Mouse (Mus musculus): Measurements from ENCODE around the gene Pld2. TPM values are rescaled to one million over a fixed set of nuclear protein-coding genes. Genes with fewer than 3 reads are reported as not detected.
"Not testable (repeated sequence)": the region's sequence is repeated elsewhere in the genome, so short reads cannot be mapped to it uniquely, and the experiment has no call there.

Pld2 gene
- total RNA-seq, 2 experiments from 2014 or later = 16.2 to 18.9 TPM

- peak; percentile 70 to 80 for DNase-seq (ENCODE audit: extremely low spot score in 1 of 2, low spot score in 1 of 2)
Observed at GRCm38 (mm10) chr11:70525184-70525678, 14.6 kb upstream of the Pld2 start, which contains the start of gene Psmb6. Psmb6 (plus strand) TSS chr11:70525367.

GRCm38 (mm10) chr11:70525726-70526125 is 14.1 kb upstream of the Pld2 start:
- no peak for DNase-seq (ENCODE audit: extremely low spot score in 1 of 2, low spot score in 1 of 2)

- DNase-seq (ENCODE audit: extremely low spot score in 1 of 2, low spot score in 1 of 2) = no peak
Observed at GRCm38 (mm10) chr11:70526211-70526610, 13.7 kb upstream of the Pld2 start.

- no peak for DNase-seq (ENCODE audit: extremely low spot score in 1 of 2, low spot score in 1 of 2)
Observed at GRCm38 (mm10) chr11:70528610-70529009, 11.3 kb upstream of the Pld2 start.

GRCm38 (mm10) chr11:70531065-70531464 is 8.8 kb upstream of the Pld2 start:
- DNase-seq (ENCODE audit: extremely low spot score in 1 of 2, low spot score in 1 of 2) = not testable (repeated sequence)

GRCm38 (mm10) chr11:70532839-70533238 is 7.0 kb upstream of the Pld2 start, which contains the start of gene Gm40193:
Gm40193 (minus strand) TSS chr11:70532939.
- DNase-seq (ENCODE audit: extremely low spot score in 1 of 2, low spot score in 1 of 2) = no peak

GRCm38 (mm10) chr11:70539423-70539822 is 441 bp upstream of the Pld2 start:
- no peak for DNase-seq (ENCODE audit: extremely low spot score in 1 of 2, low spot score in 1 of 2)

- no peak for DNase-seq (ENCODE audit: extremely low spot score in 1 of 2, low spot score in 1 of 2)
Observed at GRCm38 (mm10) chr11:70540928-70541327, 1.1 kb downstream of the Pld2 start.

- DNase-seq (ENCODE audit: extremely low spot score in 1 of 2, low spot score in 1 of 2) = no peak
Observed at GRCm38 (mm10) chr11:70541415-70541814, 1.6 kb downstream of the Pld2 start.

- no peak for DNase-seq (ENCODE audit: extremely low spot score in 1 of 2, low spot score in 1 of 2)
Observed at GRCm38 (mm10) chr11:70544496-70544895, 4.6 kb downstream of the Pld2 start.

- DNase-seq (ENCODE audit: extremely low spot score in 1 of 2, low spot score in 1 of 2) = no peak
Observed at GRCm38 (mm10) chr11:70551526-70551925, 11.7 kb downstream of the Pld2 start.

GRCm38 (mm10) chr11:70553940-70554339 is 14.1 kb downstream of the Pld2 start:
- no peak for DNase-seq (ENCODE audit: extremely low spot score in 1 of 2, low spot score in 1 of 2)

GRCm38 (mm10) chr11:70557545-70557944 is 17.7 kb downstream of the Pld2 start:
- no peak for DNase-seq (ENCODE audit: extremely low spot score in 1 of 2, low spot score in 1 of 2)

GRCm38 (mm10) chr11:70561937-70562286 is 22.0 kb downstream of the Pld2 start:
- DNase-seq (ENCODE audit: extremely low spot score in 1 of 2, low spot score in 1 of 2) = no peak

- peak; percentile 77 to 81 for DNase-seq (ENCODE audit: extremely low spot score in 1 of 2, low spot score in 1 of 2)
Observed at GRCm38 (mm10) chr11:70562287-70562994, 22.6 kb downstream of the Pld2 start, which contains the start of gene Mink1. Mink1 (plus strand) TSS chr11:70562881.

GRCm38 (mm10) chr11:70562995-70563469 is 23.2 kb downstream of the Pld2 start:
- DNase-seq (ENCODE audit: extremely low spot score in 1 of 2, low spot score in 1 of 2) = no peak

- DNase-seq (ENCODE audit: extremely low spot score in 1 of 2, low spot score in 1 of 2) = no peak
Observed at GRCm38 (mm10) chr11:70563470-70564275, 23.8 kb downstream of the Pld2 start.

GRCm38 (mm10) chr11:70564276-70564873 is 24.5 kb downstream of the Pld2 start:
- DNase-seq (ENCODE audit: extremely low spot score in 1 of 2, low spot score in 1 of 2) = no peak

- no peak for DNase-seq (ENCODE audit: extremely low spot score in 1 of 2, low spot score in 1 of 2)
Observed at GRCm38 (mm10) chr11:70566586-70566985, 26.7 kb downstream of the Pld2 start.

- DNase-seq (ENCODE audit: extremely low spot score in 1 of 2, low spot score in 1 of 2) = not testable (repeated sequence)
Observed at GRCm38 (mm10) chr11:70570614-70571013, 30.8 kb downstream of the Pld2 start.

GRCm38 (mm10) chr11:70571641-70572040 is 31.8 kb downstream of the Pld2 start:
- DNase-seq (ENCODE audit: extremely low spot score in 1 of 2, low spot score in 1 of 2) = no peak

Data from layer of hippocampus, postnatal 25 days (tissue).